Mouse (Mus musculus) liver, embryonic 14.5 days (tissue): ENCODE results near the gene A830018L16Rik.

Experiments used
- CTCF ChIP-seq: IDR thresholded peaks from 2 replicates; pipeline ENCODE4 v1.5.1; 2016; ENCODE audit warnings: antibody characterized with exemption, low read depth, control low read depth
- EP300 ChIP-seq: IDR thresholded peaks from 2 replicates; pipeline ENCODE4 v1.6.1; 2016; ENCODE audit warnings: antibody characterized with exemption, low read depth

DNA sequence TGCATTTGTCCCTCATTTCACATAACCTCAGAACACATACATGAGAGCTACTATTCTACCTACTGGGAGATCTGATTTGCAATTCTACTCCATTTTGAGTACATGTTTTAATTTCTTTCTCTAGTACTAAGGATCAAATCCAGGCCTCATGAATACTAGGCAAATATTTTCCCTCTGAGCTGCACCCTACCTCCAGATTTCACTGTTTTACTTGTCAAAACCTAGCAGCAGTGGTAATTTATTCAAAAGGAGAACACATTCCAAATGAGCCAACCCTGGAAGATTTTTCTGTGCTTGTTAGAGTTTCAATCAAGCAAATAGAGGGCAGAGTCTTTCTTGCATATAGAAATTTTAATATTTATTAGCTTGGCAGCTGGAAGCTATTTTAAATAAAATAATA lies 238.9 kb downstream of the A830018L16Rik start:
- TF ChIP-seq CTCF: no peak
- TF ChIP-seq EP300: no peak
